Mouse (Mus musculus): ENCODE results near the gene Tmco1.

Gene Tmco1

GRCm38 (mm10) chr1:167378019-167378418, 69.8 kb downstream of the Tmco1 start:
- DNase-seq: no peak

GRCm38 (mm10) chr1:167379751-167380150, 71.6 kb downstream of the Tmco1 start:
- no peak for DNase-seq

- no peak for DNase-seq
These were observed 72.0 kb downstream of the Tmco1 start for GRCm38 (mm10) chr1:167380223-167380622.

GRCm38 (mm10) chr1:167381050-167382015, 73.2 kb downstream of the Tmco1 start:
- no peak for DNase-seq

- DNase-seq: no peak
These were observed 74.1 kb downstream of the Tmco1 start for GRCm38 (mm10) chr1:167382316-167382715.

GRCm38 (mm10) chr1:167382763-167383162, 74.6 kb downstream of the Tmco1 start:
- no peak for DNase-seq

- DNase-seq: no peak
These were observed 75.0 kb downstream of the Tmco1 start for GRCm38 (mm10) chr1:167383178-167383577.
